Mouse (Mus musculus) ES-E14 (cell line): ENCODE measurements around the gene Acad12.

Experiments
- CHD2 ChIP-seq: IDR thresholded peaks from 2 replicates; pipeline ENCODE4 v1.6.1; 2014; ENCODE audit warnings: mild to moderate bottlenecking, low read depth, low read length, inconsistent platforms
- ZC3H11A ChIP-seq: IDR thresholded peaks from 2 replicates; pipeline ENCODE4 v1.6.1; 2012; ENCODE audit warnings: low read depth, mild to moderate bottlenecking, inconsistent platforms, low read length, borderline replicate concordance
- ZNF384 ChIP-seq: IDR thresholded peaks from 2 replicates; pipeline ENCODE4 v1.6.1; 2012; ENCODE audit warnings: low read depth, low read length, inconsistent platforms

DNA sequence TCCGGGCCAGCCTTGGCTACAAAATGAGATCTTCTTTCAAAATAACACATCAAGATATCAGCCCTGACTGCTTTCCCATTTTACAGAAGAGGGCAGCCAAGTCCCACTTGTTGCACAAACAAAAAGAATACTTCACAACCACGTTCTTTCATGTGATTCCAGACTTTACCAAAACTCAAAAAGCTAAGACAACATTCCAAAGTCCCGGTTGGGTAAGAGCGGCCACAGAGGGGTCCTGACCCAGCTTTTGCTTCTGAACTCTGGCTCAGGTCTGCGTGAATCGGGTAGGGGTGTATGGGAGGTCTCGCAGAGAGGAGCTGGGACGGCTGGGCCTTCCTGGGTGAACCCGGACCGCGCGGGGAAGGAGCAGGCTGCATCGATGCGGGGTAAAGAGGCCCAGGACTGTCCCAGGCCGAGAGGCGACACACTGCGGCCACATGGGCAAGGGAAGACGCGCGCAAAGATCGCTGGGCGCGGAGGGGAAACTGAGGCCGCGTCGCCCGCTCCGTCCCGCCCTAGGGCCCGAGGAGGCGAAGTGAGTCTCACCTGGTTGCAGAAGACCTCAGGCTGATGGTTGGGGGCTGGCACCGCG lies 25.8 kb downstream of the Acad12 start:
- 0 out of 2 replicates have a peak, but pooled peaks have one; percentile 2 for TF ChIP-seq ZC3H11A
- no peak for TF ChIP-seq ZNF384
- TF ChIP-seq CHD2: no peak
